Mouse (Mus musculus) liver, embryonic 15.5 days (tissue): ENCODE results near the gene Bcl2l14. TPM values are rescaled to one million over a fixed set of nuclear protein-coding genes. Genes with fewer than 3 reads are reported as not detected.

ENCODE experiments used
- ATAC-seq: fragments of 200-750 bp; cut with Nextera tagmentation; 2 replicates; pipeline ENCODE4 v1.8.0; 2017; ENCODE audit warnings: moderate number of reproducible peaks, mild to moderate bottlenecking, moderate library complexity; ENCODE audit not compliant: insufficient read depth
- H3K27ac ChIP-seq: fragments of 300-500 bp; sonication (generic); replicated peaks from 2 replicates; pipeline ENCODE4 v1.5.1; 2015; ENCODE audit warnings: mild to moderate bottlenecking, inconsistent platforms
- H3K27me3 ChIP-seq: fragments of 300-500 bp; sonication (generic); 2 replicates; pipeline ENCODE4 v1.6.1; 2015; ENCODE audit warnings: mild to moderate bottlenecking, inconsistent platforms
- H3K36me3 ChIP-seq: fragments of 300-500 bp; sonication (generic); replicated peaks from 2 replicates; pipeline ENCODE4 v1.6.1; 2015; ENCODE audit warnings: moderate library complexity, mild to moderate bottlenecking, inconsistent platforms
- H3K4me1 ChIP-seq: fragments of 300-500 bp; sonication (generic); replicated peaks from 2 replicates; pipeline ENCODE4 v1.6.1; 2015; ENCODE audit warnings: inconsistent platforms
- H3K4me2 ChIP-seq: fragments of 300-500 bp; sonication (generic); 2 replicates; pipeline ENCODE4 v1.6.1; 2015; ENCODE audit warnings: moderate library complexity, mild to moderate bottlenecking, inconsistent platforms
- H3K4me3 ChIP-seq: fragments of 300-500 bp; sonication (generic); replicated peaks from 2 replicates; pipeline ENCODE4 v1.5.1; 2015; ENCODE audit warnings: mild to moderate bottlenecking, inconsistent platforms
- H3K9ac ChIP-seq: fragments of 300-500 bp; sonication (generic); 2 replicates; pipeline ENCODE4 v1.6.1; 2015; ENCODE audit warnings: moderate library complexity, mild to moderate bottlenecking, inconsistent platforms
- H3K9me3 ChIP-seq: fragments of 300-500 bp; sonication (generic); replicated peaks from 2 replicates; pipeline ENCODE4 v1.6.1; 2016; ENCODE audit warnings: inconsistent platforms
- WGBS: fragments of 180-500 bp; shearing (Covaris S2); methylation state at CpG from one replicate; pipeline ENCODE4 v1.1.7; 2015; ENCODE audit warnings: mixed read lengths; ENCODE audit not compliant: insufficient replicate concordance; 5-methylcytosine and 5-hydroxymethylcytosine counted together
- polyA plus RNA-seq: library from polyadenylated mRNA; unstranded; fragments of >200 nt; fragmentation: Nextera tagmentation; extraction: Ambion mirVana; gene quantifications from 2 replicates; pipeline ENCODE4 v1.2.1, GENCODE M21; 2015

Gene Bcl2l14
- 0.14 and 0.16 TPM in 2 replicates for polyA plus RNA-seq

DNA sequence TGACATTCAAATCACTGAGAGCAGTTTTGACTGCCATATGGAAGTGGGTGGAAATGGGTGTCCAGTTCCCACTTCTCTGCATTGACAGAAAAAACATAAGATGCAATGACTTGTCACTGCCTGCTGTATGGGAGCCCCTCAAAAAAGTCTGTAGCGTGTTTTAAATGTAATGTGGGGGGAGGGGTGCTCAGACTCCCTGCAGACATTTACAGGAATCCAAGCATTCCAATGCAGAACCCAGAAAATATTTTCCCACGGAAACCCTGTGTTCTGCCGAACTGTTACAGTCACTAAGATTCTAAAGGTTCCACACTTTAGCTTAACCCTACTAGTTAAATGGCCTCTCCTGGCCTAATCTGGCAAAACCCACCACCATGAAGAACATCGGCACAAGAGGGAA, at the start of gene Bcl2l14:
Gene Bcl2l14, plus strand, starts transcription at position 301 of the 400 bp plus-strand sequence.
- Histone ChIP-seq H3K9me3 (no peaks in the 10 kb centered on the region), H3K27ac (no peak within 1 kb of the TSS), H3K36me3 (no peaks in the 10 kb centered on the region), H3K4me1 (no peaks in the 10 kb centered on the region), H3K9ac (no peak within 1 kb of the TSS), H3K27me3 (no peaks in the 10 kb centered on the region), H3K4me3 (no peak within 1 kb of the TSS), H3K4me2 (no peak within 1 kb of the TSS)
- WGBS, result 55% methylated on average over 4 of the region's 4 CpGs
- ATAC-seq, result no peak

DNA sequence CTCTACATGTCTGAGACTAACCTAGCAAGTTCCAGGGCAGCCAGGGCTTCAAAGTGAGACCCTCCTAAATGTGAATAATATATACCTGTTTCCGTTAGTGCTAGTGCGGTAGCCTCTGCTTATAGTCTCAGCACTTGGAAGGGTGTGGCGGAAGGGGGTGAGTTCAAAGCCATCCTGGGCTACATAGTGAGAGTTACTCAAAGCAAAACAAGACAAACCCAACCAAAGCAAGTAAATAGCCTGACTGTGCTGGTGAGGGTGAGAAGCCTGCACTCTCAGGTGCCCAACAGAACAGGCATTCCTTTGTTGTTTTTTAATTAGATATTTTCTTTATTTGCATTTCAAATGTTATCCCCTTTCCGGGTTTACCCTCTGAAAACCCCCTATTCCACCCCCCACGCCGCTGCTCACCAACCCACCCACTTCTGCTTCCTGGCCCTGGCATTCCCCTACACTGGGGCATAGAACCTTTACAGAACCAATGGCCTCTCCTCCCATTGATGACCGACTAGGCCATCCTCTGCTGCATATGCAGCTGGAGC, 47.5 kb upstream of the Bcl2l14 start:
- Histone ChIP-seq H3K4me2 (no peak overlapping the region), H3K27ac (no peak overlapping the region), H3K36me3 (no peaks in the 10 kb centered on the region), H3K4me1 (no peaks in the 10 kb centered on the region), H3K9me3 (no peaks in the 10 kb centered on the region), H3K9ac (no peak overlapping the region), H3K4me3 (no peak overlapping the region), H3K27me3 (no peaks in the 10 kb centered on the region)
- WGBS, result 73% methylated on average over 7 of the region's 7 CpGs
- ATAC-seq, result no peak

DNA sequence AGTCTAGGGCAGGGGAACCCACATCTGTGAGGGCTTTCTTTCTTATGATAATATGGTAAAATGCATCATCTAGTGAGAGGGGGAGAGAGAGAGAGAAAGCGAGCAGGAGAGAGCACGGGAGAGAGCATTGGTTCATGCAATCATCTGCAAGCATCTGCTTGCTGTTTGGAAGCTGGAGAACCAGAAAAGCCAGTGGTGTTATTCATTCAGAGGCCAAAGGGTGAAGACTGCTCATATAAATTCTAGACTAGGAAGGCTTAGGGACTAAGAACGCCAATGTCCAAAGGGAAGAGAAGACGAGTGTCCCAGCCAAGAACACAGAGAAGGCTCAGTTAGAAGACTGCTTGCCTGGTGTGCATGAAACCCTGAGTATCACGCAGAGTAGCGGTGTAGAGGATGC, 43.2 kb upstream of the Bcl2l14 start:
- Histone ChIP-seq H3K4me3 (no peak overlapping the region), H3K27me3 (no peaks in the 10 kb centered on the region), H3K9ac (no peak overlapping the region), H3K36me3 (no peaks in the 10 kb centered on the region), H3K9me3 (no peaks in the 10 kb centered on the region), H3K4me2 (no peak overlapping the region), H3K27ac (no peak overlapping the region), H3K4me1 (no peaks in the 10 kb centered on the region)
- 65% methylated on average over 6 of the region's 6 CpGs for WGBS
- ATAC-seq, result no peak

DNA sequence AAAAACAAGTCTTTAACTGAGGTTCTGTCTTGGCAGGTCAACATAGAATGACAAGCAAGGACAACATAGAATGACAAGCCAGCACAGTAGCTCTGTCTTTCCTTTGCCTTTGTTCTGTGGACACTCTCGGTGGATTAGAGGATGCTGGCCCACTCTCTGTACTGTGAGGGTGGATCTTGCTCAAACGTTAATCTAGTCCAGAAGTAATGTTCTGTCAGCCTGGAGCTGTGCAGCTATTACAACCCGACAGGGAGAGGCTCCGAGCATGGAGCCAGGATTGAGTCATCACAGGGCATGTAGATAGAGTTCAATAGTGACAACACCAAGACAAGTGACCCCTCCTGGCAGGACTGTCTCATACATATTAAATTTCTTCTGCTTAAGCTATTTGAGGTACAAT, 42.4 kb upstream of the Bcl2l14 start:
- Histone ChIP-seq H3K27ac (no peak overlapping the region), H3K9ac (no peak overlapping the region), H3K27me3 (no peaks in the 10 kb centered on the region), H3K4me1 (no peaks in the 10 kb centered on the region), H3K4me3 (no peak overlapping the region), H3K36me3 (no peaks in the 10 kb centered on the region), H3K9me3 (no peaks in the 10 kb centered on the region), H3K4me2 (no peak overlapping the region)
- WGBS, result 62% methylated on average over 4 of the region's 4 CpGs
- no peak for ATAC-seq

DNA sequence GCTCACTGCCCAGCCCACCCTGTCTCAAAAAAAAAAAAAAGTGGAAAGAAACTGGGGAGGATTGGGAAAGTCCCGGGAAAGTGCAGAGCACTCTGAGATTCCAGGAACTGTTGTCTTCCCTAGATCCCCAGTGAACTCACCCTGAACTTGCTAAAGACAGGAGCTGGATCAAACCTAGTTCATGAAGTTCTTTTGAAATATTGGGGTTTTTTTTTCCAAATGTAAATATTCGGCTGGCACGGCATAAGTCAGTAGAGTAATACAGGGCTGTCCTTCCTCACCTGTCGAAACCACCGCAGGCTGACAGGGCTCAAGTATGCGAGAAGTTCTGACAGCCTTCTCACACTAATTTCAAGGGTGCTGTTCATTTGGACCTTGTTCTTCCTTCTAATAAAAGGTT, 38.5 kb upstream of the Bcl2l14 start:
- no peaks in the 10 kb centered on the region for H3K9me3 ChIP-seq
- ATAC-seq, result no peak
- H3K4me3 ChIP-seq, result no peak overlapping the region
- no peaks in the 10 kb centered on the region for H3K4me1 ChIP-seq
- H3K4me2 ChIP-seq, result no peak overlapping the region
- H3K36me3 ChIP-seq, result no peaks in the 10 kb centered on the region
- WGBS, result 73% methylated on average over 6 of the region's 6 CpGs
- H3K9ac ChIP-seq, result no peak overlapping the region
- no peak overlapping the region for H3K27ac ChIP-seq
- H3K27me3 ChIP-seq, result no peaks in the 10 kb centered on the region

DNA sequence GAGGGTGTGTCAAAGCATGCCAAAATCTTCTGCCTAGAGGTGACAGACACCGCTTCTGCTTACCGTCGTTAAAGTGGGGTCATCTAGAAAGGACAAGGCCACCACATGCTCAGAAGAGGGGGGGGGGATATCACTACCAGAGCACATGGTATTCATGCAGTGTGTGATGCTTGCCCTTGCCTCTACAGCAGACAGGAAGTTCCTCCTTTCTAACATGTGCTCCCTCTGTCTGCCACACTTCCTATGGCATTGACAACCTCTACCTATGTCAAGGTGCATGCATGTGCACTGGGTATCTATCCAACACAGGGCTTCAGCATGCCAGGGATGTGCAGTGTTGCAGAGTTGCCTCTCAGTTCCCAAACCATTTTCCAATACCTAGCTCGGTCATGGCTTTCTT, 36.0 kb upstream of the Bcl2l14 start:
- ATAC-seq, result no peak
- WGBS, result 49% methylated on average over 4 of the region's 4 CpGs
- no peaks in the 10 kb centered on the region for H3K4me1 ChIP-seq

DNA sequence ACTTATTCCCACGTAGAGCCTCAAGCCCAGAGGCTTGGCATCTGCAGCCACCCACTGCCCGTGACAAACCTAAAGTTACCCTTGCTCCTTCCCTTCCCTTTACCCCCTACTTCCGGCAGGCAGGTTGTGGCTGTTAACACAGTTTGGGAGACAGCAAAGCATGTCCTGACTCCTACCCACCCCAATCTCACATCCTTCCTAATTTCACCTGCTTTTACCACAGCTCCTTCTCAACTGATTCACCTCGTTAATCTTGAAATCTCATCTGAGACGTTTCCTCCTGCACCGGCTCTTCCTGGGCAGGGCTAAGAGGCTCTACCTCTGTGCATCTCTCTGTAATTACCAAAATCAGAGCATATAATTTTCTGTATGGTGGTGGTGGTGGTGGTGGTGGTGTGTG, 31.5 kb upstream of the Bcl2l14 start:
- Histone ChIP-seq H3K4me3 (no peak overlapping the region), H3K4me2 (no peak overlapping the region), H3K36me3 (no peaks in the 10 kb centered on the region), H3K4me1 (no peaks in the 10 kb centered on the region; the same call in 1 of the 2 replicates), H3K27ac (no peak overlapping the region), H3K9ac (no peak overlapping the region), H3K27me3 (no peaks in the 10 kb centered on the region), H3K9me3 (no peaks in the 10 kb centered on the region)
- WGBS, result 21% methylated on average over 6 of the region's 6 CpGs
- no peak for ATAC-seq

More for the DNA sequence above, 36.0 kb upstream of the Bcl2l14 start:
- Histone ChIP-seq H3K27me3 (no peaks in the 10 kb centered on the region), H3K27ac (no peak overlapping the region), H3K9me3 (no peaks in the 10 kb centered on the region), H3K4me3 (no peak overlapping the region), H3K4me2 (no peak overlapping the region), H3K36me3 (no peaks in the 10 kb centered on the region), H3K9ac (no peak overlapping the region)

DNA sequence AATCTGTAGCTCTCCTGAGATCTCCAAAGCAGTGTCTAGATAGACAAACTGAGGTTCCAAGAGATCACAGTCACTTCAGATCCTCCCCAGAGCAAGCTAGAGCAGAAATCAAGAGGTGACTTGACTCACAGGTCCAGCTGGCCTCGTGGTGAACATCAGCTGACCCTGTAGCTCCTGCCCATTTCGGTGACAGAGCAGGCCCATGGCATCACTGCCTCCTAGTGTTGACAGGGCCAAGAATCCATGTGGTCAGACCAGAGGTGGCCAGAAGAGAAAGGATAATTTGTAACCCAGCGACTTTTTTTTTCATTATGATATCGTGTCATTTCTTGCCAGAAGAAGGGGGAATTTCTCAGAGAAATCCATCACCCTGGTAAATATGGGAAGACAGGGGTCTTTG, 30.2 kb upstream of the Bcl2l14 start:
- no peak for ATAC-seq
- Histone ChIP-seq H3K4me1 (no peaks in the 10 kb centered on the region; the same call in 1 of the 2 replicates), H3K4me3 (no peak overlapping the region), H3K27me3 (no peaks in the 10 kb centered on the region), H3K9ac (no peak overlapping the region), H3K36me3 (no peaks in the 10 kb centered on the region), H3K4me2 (no peak overlapping the region), H3K27ac (no peak overlapping the region), H3K9me3 (no peaks in the 10 kb centered on the region)
- 15% methylated on average over 4 of the region's 4 CpGs for WGBS

DNA sequence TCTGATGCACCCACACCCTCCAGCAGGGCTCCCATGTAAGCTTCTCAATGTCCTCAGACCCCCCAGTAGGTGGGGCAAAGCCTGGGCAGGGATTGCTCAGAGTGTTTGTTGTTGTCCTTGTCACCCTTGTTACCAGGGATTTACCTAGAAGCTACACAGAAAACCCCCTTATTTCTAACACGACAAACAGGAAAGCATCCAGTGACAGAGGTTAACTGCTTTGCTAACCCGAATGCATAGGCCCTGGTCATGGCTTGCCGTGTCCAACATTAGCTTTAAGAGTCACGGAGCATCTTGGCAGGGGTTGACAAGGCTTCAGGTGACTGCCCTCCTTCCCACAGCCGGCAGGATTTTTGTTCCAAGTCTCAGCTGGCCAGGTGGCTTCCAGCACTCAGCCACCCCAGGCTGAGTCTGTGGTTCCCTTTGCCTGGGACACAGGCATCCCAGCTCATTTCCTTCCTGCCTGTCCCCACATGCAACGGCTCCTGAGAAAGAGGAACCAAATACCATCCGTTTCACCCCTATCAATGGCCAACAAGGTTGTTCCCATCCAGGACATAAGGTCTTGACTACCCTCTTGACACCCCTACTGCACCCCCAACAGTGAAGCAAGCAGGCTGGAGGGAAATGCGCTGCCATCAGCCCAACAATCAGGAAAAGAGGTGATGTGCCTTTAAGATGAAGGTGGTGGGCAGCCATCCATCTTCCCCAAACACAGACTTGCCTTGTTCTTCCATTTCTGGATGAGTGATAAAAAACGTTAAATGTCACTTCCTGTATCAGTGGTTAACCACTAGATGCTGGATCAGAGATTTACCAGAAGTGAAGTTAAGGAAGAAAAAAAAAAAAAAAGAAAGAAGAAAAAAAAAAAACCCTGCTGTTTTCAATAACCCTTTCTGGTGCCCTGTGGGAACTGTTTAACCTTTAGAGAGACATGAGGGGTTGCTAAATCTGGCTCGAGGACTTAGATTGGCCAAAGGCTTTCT, 29.5 kb upstream of the Bcl2l14 start:
- H3K4me2 ChIP-seq, result no peak overlapping the region
- no peak overlapping the region for H3K27ac ChIP-seq
- no peak overlapping the region for H3K4me3 ChIP-seq
- no peak for ATAC-seq
- no peak overlapping the region for H3K9ac ChIP-seq
- no peaks in the 10 kb centered on the region for H3K9me3 ChIP-seq
- H3K27me3 ChIP-seq, result no peaks in the 10 kb centered on the region
- WGBS, result 10% methylated on average over 10 of the region's 10 CpGs
- no peaks in the 10 kb centered on the region; the same call in 1 of the 2 replicates for H3K4me1 ChIP-seq
- H3K36me3 ChIP-seq, result no peaks in the 10 kb centered on the region

DNA sequence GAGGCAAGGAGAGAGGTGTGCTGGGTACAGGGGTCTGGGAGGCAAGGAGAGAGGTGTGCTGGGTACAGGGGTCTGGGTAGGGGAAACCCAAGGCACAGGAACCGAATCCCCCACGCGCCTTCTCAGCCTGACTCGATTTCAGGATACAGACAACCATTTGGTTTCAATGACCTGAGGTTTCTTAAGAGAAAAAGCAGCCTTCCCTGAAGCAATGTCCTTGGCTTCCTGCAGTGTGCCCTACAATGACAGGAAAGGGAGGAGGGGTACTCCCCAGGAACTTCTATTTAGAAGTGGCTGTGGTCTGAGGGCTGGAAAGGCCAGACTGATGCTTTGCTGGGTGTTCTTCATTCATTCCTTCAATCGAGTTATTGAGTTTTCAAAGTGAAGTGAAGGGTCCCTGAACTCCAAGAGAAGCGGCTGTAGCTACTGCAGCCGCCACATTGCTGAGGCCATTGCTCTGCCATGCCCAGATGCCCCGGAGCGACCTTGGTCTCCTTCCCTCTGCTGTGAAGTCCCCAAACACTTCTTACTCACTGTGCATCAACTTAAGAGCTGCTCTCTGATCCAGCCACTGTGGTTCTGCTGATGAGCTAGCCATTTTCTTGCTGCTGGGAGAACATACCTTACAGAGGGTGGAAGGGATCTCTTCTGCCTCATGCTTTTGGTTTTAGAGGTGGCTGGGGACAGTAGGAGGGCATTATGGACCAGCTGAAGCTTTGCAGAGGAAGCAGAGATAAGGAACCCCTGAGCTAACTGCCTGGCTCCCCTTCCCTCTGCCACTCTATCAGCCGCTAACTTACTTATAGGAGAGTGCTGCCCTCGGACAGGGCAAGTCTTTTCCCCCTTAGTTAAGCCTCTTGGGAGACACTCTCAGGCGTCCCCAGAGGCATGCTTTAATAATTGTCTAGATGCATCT, 28.5 kb upstream of the Bcl2l14 start:
- H3K27ac ChIP-seq, result no peak overlapping the region

DNA sequence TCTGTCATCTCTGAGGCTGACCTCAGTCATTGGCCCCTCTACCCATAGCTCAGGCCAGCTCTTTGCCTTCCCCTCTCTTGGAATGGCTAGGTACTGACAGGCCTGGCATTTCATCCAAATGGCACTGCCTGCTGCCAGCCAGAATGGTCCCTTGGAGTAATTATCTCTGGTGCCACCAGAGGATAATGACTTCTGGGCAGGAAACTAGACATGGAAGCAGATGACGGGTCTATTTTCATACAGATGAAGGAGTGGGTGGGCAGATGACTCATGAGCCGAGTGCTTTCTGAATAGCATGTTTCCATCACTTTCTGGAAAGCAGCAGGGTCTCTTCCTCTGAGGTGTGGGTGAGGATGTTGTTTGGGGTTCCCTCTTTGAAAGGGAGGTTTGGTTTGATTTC, 23.2 kb upstream of the Bcl2l14 start:
- ATAC-seq, result no peak
- H3K36me3 ChIP-seq, result no peaks in the 10 kb centered on the region
- no peaks in the 10 kb centered on the region for H3K4me1 ChIP-seq
- no peak overlapping the region for H3K27ac ChIP-seq
- H3K9me3 ChIP-seq, result no peaks in the 10 kb centered on the region
- H3K27me3 ChIP-seq, result no peaks in the 10 kb centered on the region
- no peak overlapping the region for H3K4me3 ChIP-seq
- H3K9ac ChIP-seq, result no peak overlapping the region
- no peak overlapping the region for H3K4me2 ChIP-seq
- 37% methylated on average over 2 of the region's 2 CpGs for WGBS

More for the DNA sequence above, 28.5 kb upstream of the Bcl2l14 start:
- 19% methylated on average over 12 of the region's 12 CpGs for WGBS
- no peak for ATAC-seq
- H3K36me3 ChIP-seq, result no peaks in the 10 kb centered on the region
- H3K4me2 ChIP-seq, result no peak overlapping the region
- H3K9ac ChIP-seq, result no peak overlapping the region
- H3K27me3 ChIP-seq, result no peaks in the 10 kb centered on the region
- no peaks in the 10 kb centered on the region for H3K9me3 ChIP-seq
- no peak overlapping the region for H3K4me3 ChIP-seq
- H3K4me1 ChIP-seq, result no peaks in the 10 kb centered on the region; the same call in 1 of the 2 replicates
